Mouse (Mus musculus): ENCODE results near the gene Mob2. TPM values are rescaled to one million over a fixed set of nuclear protein-coding genes. Genes with fewer than 3 reads are reported as not detected.

Mob2 gene
- total RNA-seq, 4 experiments from 2014 or later = 52.8 to 65.8 (median 57.6) TPM

DNA sequence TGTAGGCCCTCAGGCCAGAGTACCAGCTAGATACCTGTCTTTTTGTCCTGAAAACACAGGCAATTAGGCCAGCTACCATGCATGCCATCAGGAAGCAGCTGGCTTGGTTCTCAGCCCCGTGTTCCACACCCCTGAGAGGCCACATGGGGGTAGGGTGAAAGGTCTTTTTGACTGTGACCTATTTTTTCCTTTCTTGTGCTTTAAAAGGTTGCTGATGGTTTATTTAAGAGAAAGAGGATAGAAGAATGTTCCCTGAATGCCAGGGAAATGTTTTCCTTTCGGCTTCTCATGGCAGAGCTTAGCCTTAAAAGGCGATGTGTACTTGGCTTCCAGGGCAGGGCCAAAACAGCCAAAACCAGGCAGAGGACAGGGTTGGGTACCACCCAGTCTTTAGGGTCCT is 40.0 kb downstream of the Mob2 start:
- no peak for DNase-seq

DNA sequence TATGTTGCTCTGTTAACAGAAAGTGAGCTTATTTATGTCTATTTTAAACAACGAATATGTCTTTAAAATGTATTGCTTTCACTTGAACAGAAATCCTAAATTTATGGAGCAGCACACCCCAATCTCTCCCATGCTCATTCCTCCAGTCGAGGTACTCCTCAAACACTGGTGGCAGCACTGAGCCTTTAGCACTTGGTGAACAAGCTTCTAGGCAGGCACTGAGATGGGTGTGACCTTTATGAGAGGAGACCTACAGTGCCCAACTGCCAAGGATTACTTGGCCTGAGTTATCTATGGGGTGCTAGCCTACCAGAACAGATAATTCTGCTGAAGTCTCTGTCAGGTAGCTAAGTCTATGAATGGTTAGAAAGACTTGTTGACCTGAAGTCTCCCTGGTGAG is 41.2 kb downstream of the Mob2 start:
- DNase-seq = no peak

DNA sequence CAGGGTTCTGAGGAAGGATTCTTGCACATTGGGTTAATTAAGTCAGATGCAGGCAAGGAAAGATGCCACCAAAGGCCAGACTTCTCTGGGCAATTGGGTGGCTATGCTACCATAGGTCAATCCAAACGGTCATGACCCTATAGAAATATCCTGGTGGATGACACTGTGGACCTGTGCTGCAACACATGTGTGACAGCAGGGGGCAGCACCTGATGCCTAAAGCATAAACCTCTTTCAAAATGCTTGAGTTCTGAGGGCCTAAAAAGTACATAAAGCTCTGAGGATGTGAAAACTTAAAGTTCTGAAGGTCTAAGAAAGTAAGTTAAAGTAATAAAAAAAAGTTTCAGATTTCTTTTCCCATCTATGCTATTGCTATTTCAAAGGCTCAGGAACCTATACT is 44.3 kb downstream of the Mob2 start:
- DNase-seq = no peak

DNA sequence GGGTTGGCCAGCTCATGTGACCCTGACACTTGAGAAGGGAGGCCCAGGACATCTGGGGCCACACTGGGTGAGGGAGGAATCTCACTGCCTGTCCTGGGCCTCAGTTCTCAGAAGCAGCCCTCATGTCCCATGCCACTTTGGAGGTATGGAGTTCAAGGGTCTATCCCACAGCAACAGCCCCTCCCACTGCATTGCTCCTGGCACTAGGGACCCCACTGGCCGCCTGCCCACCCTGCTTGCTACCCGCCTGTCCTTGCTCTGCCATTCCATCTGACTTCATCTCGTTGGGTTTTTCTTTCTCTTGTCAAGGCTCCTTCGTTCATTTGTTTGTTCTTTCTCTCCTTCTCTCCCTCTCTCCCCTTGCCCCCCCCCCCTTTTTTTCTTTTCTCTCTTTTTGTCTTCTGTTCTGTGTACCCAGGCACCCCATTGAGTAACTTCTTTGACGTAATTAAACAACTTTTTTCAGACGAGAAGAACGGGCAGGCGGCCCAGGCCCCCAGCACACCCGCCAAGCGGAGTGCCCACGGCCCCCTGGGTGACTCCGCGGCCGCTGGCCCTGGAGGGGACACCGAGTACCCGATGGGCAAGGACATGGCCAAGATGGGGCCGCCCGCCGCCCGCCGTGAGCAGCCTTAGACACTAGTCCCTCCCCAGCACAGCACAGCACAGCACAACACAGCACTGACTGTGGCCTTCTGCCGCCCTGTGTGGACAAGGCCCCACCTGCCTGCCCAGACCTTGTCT is 59.1 kb downstream of the Mob2 start:
- no peak for DNase-seq

DNA sequence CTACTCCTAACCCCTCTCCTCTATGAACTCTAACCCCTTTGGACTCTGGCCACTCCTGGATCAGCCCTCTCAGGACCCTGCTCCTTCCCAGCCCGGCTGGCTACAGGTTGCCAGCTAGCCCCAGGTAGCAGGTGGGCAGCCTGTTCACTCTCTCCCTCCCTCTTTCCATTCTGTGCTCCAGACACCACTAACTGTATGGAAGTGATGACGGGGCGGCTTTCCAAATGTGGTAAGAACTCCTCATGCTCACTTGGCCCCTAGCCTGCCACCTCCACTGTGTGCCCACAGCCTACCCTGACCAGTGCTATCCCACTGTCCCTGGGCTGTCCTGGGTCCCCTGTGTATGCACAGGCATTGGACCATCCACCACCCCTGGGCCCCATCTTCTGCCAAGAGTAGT is 60.2 kb downstream of the Mob2 start:
- DNase-seq = no peak

DNA sequence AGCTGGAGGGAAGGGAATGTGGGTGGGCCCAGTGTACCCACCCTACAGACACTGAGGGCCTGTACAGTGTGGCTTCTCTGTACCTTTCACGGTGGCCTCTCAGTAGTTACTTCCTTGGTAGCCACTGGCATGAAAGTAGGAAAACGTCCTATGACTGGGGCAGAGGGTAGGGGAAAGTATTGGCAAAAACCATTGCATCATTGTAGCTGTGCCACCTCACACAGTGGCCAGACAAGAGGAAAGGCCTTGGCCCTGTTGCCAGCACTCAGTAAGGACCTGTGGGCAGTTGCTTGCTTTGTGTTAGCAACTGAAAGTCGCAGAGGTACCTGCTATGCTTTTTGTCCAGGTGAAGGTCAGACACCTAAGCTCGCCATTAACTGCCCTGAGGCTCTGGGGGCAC is 66.7 kb downstream of the Mob2 start:
- DNase-seq = no peak

DNA sequence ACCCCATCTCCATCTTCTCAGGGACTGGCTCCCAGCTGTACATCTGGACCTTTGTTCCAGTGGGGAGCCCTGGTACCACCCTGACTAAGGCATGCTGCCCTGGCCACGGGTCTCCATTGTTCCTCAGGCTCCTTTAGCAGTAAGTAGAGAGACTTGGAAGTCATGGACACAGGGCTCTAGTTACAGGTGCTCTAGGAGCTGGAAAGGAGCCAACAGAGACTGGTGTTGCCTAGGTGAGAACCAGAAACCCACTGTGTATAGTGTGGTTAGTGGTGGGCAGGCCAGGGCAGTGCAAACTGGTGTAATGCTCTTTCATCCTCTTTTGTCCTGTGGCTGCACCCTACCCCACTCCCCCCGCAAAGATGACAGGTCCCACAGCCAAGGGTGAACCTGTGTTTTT is 69.7 kb downstream of the Mob2 start:
- no peak for DNase-seq

DNA sequence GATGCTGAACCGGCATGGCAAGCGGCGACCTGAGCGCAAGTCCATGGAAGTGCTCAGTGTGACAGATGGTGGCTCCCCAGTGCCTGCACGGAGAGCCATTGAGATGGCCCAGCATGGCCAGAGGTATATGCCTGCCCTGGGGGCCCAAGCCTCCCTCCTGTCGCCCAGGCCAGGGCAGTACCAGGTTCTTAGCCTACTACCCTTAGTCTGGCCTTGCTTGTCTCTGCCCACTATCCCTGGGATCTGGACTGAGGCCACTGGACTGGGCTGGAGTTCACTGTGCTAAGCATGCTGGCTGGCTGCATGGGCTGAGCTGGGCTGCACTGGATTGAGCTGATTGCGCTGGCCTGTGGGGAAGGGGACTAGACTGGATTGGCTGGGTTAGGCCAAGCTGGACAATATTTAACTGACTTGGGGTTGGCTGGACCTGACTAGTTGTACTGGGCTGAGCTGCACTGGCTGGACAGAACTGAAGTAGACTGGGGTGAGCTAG is 72.5 kb downstream of the Mob2 start:
- DNase-seq = no peak

DNA sequence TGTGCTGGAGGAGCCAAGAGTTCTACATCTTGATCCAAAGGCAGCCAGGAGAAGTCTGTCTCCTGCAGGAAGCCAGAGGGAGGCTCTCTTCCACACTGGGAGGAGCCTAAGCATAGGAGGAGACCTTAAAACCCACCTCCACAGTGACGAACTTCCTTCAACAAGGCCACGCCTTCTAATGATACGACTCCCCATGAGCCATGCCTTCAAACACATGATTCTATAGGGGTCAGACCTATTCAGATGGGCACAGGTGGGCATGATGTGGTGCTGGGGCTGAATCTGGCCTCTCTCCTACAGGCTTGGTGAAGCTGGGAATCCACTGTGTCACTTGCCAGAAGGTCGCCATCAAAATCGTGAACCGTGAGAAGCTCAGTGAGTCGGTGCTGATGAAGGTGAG is 79.6 kb downstream of the Mob2 start:
- DNase-seq = no peak

DNA sequence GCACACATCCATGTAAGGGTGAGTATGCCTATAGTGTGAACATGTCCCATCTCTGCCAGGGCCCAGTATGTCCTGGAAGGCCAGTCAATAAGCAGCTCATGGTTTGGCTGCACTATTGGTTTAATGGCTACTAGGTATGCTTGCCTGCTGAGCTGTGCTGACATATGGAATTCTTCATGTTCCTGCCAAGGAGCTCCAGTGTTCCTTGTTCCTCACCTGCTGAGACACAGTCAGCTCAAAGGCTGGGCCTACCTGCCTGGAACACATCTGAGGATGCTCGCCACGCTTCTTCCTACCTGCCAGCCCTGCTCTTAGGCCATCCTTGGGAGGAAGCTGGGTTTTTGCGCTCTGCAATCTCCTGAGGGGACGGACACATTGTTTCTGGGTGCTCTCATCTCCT is 81.6 kb downstream of the Mob2 start:
- no peak for DNase-seq

DNA sequence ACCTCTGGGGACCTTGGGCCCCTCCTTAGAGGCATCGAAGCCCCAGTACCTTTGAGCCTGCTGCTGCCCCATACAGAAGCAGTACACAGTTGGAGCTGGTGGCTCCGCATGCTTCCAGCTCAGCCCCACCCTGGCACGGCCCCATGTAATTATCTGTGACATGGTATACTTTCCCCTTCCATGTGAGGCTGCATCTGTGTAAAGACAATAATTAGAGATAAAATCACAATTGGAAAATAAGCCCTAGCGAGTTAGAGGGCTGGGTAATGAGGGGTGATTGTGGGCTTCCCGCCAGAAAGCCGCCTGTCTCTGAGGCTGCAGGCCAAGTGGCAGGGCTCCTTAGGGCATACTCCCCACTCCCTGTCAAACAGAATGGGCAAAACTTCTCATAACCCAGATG is 82.9 kb downstream of the Mob2 start:
- no peak for DNase-seq

DNA sequence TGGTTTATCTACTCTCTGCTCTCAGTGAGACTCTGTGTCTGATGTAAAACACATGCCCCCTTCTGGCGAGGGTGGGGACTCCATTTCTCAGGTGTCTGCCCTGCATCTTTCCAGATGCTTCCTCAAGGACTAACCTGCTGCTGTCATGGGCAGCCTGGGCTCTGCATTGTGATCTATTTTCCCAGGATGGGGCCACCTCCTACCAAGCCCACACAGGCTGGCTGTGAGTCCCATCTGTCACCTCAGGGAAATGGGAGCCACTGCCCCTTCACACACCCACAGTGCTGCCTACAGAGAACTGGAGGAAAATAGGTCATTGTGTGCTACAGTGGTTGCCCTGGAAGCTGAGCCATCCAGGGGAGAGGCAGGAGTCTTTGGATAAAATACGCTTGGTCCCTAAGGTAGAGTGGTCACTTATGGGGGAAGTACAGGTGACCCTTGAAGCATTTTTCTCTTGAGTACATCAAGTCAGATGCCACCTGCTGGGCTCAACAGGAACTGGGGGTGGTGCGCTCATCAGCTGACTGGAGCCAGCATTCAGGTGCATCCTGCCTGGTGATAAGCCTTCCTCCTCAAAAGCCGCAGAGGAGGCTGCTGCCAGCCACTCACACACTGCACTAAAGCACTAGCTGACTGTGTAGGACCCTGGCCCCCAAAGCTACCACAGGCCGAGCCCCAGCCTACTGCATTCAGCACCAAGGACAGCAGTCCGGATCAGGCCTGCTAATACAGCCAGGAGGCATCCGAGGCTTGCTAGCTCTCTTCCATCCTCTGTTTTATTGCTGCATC is 87.8 kb downstream of the Mob2 start:
- no peak for DNase-seq

DNA sequence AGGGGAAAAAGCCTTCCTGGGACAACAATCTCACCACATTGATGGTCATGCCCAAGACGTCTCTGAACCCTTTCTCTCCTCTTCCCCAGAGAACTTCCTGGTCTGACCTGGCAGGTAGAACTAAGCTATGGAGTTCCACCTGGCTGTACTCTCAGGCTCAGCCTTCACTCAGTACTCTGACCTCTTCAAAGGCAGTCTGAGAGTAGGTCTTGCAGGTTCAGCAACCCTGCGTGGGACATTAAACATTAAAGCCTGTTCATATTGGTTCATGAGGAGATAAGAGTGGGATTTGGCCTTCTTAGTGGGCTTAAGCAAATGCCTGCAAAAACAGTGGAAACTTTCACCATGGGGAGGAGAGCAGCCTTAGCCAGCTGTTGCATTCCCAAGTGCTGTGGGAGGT is 94.6 kb downstream of the Mob2 start:
- no peak for DNase-seq

DNA sequence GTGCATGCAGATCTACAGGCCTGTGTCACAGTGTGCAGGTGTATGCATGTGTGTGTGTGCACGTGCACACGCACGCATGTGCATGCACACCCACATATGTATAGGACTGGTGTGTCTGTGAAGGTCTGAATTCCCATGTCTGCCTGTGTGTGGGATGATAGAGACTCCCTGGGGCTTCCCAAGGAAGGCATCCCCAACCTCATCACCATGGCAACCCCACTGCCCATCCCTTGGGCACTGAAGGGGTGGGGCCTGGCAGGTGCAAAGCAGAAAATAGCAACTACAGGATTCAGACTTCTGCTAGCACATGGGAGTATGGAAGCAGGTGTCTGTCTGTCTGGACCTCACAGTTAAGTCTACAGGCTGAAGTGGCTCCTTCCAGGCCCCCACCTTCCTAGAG is 98.3 kb downstream of the Mob2 start:
- no peak for DNase-seq

DNA sequence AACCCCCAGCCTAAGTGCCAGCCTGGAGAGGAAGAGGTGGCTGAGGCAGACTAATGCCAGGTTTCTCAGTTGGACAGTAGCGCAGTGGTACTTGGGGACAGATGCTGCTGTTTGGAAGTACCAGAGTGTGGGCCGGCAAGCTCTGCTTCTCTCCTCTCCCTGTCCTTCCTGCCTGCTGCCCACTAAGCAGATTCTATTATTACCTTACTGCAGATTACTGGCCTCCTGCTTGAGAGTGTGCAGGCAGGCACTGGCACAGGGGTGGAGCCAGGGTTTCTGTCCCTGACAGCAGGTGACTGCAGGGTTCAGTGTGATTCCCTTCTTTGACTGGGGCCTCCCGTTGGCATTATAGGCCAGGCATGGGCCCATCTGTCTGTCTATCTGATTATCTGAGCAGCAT is 99.4 kb downstream of the Mob2 start:
- no peak for DNase-seq

DNA sequence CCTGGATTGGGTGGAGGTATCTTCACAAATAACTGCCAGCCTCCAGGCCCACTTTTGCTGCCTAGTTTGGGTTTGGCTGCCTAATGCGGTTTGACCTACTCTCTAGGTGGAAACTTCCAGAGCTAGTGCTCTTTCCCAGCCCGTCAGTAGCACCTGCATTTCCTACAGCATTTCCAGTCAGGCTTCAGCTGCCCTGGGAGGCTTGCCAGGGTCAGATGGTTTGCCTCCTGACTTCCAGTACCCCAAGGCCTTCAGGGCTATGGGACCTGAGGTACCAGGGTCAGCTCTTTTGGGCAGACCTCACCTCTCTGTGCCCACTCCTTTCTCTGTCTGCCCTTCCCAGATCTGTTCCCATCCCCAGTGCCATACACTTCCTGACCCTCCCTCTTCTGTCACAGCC is 99.9 kb downstream of the Mob2 start:
- no peak for DNase-seq

DNA sequence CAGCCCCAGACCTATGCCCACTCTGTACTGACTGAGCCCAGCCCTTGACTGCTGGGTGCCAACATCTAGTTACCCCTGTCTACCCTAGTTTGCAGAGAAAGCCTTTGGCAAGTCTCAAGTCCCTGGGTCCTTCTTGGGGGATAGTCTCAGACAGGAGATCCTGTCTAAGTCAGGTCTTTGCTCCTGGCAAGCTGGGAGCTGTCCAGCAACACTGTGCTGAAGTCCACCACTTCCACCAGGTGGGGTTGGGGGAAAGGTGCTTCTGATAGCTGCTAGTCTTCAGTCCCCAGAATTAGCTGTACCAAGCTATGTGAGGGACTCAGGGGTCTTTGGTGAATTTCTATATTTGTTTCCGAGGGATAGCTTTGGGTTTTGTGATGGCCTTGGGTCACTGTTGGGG is 101.7 kb downstream of the Mob2 start:
- no peak for DNase-seq

Small RNA genes within 50 kb of the gene (microRNA-seq; reads per million reads assigned to microRNA genes)
- 0 to 0.34 reads per million in 2 experiments for gene Mir3104

Other genes starting within 250 kb of the Mob2 start
- gene Muc5b, start 222.0 kb downstream of the Mob2 start, total RNA-seq (2022) = not detected
- 10 to 100 TPM; 59.9 to 67.9 (median 62.6) TPM for gene Tollip, start 142.6 kb downstream of the Mob2 start, total RNA-seq (2022)
- gene Brsk2, start 111.3 kb downstream of the Mob2 start, total RNA-seq (2022) = 1 to 10 TPM; 2.0 to 4.1 (median 3.6) TPM
- 10 to 100 TPM in 3 of 4 experiments, 1 to 10 TPM in 1; 4.6 to 18.1 (median 14.3) TPM for gene Dusp8, start 34.8 kb upstream of the Mob2 start, total RNA-seq (2022)
- not detected for gene Gm45618, start 59.7 kb upstream of the Mob2 start, total RNA-seq (2022)
- gene Gm39115, start 75.0 kb upstream of the Mob2 start, total RNA-seq (2022) = not detected
- not detected for gene Gm45337, start 83.5 kb upstream of the Mob2 start, total RNA-seq (2022)
- not detected for gene Gm29735, start 96.0 kb upstream of the Mob2 start, total RNA-seq (2022)
- not detected for gene Gm4553, start 104.7 kb upstream of the Mob2 start, total RNA-seq (2022)
- gene Krtap5-2, start 114.9 kb upstream of the Mob2 start, total RNA-seq (2022) = not detected
- gene Gm10153, start 129.3 kb upstream of the Mob2 start, total RNA-seq (2022) = not detected
- not detected for gene Krtap5-3, start 140.3 kb upstream of the Mob2 start, total RNA-seq (2022)
- gene Gm7579, start 150.8 kb upstream of the Mob2 start, total RNA-seq (2022) = not detected
- not detected for gene Krtap5-5, start 168.9 kb upstream of the Mob2 start, total RNA-seq (2022)
- not detected for gene Gm40460, start 180.0 kb upstream of the Mob2 start, total RNA-seq (2022)
- gene Gm2431, start 197.3 kb upstream of the Mob2 start, total RNA-seq (2022) = not detected
- not detected for gene Gm4559, start 213.3 kb upstream of the Mob2 start, total RNA-seq (2022)
- not detected for gene Krtap5-1, start 236.1 kb upstream of the Mob2 start, total RNA-seq (2022)
- not detected for gene Krtap5-4, start 242.5 kb upstream of the Mob2 start, total RNA-seq (2022)